Mouse (Mus musculus): ENCODE measurements around the gene Stau1.

- TF ChIP-seq CTCF (IDR thresholded peaks at IDR 0.05) = no peak
- no peak for TF ChIP-seq EP300 (IDR thresholded peaks at IDR 0.05)
Observed at GRCm38 (mm10) chr2:166906523-166907182, 89.4 kb downstream of the Stau1 start.

Measured in lung, postnatal 0 days (tissue).